Mouse (Mus musculus) spleen, postnatal 14 days (tissue): Measurements from ENCODE around the gene Taar7b.

ENCODE experiments used
- DNase-seq, 2 experiments: peaks; one replicate each; pipeline ENCODE4 v3.0.0; 2021 to 2022; ENCODE audit warnings: low spot score in 2 of 2

Taar7b gene

GRCm38 (mm10) chr10:23999639-24000038 is at the start of gene Taar7b:
TSS of gene Taar7b (plus strand) at chr10:23999939.
- no peak for DNase-seq

GRCm38 (mm10) chr10:23951714-23952113 is 48.0 kb upstream of the Taar7b start:
- DNase-seq, result no peak

DNA sequence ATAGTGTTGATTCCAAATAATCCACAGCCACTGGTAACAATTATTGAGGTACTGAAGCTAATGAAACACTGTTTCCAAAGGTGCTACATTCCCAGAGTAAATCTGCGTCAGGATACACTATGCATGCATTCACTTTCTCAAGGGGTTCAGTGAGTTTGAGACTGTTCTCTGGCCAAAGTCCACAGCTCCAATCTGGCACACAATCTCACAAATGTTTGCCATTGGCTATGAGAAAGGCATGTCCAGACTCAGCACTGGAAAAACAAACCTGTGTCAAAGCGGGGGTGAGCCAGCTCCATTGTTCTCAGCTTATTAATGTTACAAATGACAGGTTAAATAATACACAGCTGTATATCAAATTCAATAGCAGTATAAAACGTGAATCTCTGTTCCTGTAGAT is 40.7 kb upstream of the Taar7b start:
- no peak for DNase-seq

GRCm38 (mm10) chr10:23960444-23960915 is 39.3 kb upstream of the Taar7b start, which contains the start of gene Taar4:
TSS of gene Taar4 (plus strand) at chr10:23960494.
- DNase-seq, result no peak

DNA sequence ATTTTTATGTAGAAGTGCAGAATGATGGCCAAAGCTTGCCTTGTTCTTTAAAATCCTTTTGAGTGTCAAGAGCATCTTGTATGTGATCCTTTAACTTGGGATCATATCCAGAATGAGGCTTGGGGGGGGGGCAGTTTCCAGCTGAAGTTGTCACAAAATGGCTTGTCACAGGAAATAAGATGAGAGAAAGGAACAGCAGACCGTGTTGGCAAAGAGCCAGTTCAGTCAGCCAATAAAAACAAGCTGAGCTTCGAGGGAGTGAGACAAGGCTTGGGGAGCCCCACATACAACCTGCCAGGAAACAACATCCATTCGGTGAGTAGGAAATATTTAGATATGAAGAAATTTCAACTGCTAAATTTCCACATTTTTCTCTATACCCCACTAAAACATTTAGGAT is 36.3 kb upstream of the Taar7b start:
- no peak for DNase-seq

DNA sequence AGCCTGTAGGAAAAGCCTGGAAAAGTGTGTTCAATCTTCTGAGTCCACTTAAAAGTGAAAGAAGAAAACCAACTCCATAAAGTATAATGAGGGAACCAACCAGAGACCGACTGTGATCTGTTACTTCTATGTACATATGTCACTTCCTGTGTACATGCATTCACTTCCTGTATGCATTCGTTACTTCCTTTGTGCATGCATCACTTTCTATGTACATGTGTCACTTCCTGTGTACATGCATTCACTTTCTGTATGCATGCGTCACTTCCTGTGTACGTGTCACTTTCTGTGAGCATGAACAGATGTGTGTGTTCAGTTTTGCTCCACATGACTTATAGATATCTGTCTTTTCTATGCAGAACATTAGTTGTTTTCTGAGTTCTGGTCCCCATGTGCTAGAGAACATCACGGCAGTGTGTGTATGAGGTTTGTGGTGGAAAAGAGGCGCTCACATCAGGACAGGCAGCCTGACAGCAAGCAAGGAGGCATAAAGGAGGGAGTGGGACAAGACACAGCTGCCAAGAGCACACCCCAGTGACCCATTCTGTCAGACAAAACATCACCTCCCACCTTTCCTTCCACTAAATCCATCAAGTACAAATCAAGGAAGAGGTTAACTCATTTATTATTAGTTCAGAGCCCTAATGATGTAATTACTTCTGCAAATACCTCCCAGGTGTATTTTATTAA is 34.7 kb upstream of the Taar7b start:
- no peak for DNase-seq

GRCm38 (mm10) chr10:23970656-23971165 is 29.0 kb upstream of the Taar7b start, which contains the start of gene Taar5:
TSS of gene Taar5 (plus strand) at chr10:23970706.
- DNase-seq, result no peak

GRCm38 (mm10) chr10:23971256-23971655 is 28.5 kb upstream of the Taar7b start:
- no peak for DNase-seq

DNA sequence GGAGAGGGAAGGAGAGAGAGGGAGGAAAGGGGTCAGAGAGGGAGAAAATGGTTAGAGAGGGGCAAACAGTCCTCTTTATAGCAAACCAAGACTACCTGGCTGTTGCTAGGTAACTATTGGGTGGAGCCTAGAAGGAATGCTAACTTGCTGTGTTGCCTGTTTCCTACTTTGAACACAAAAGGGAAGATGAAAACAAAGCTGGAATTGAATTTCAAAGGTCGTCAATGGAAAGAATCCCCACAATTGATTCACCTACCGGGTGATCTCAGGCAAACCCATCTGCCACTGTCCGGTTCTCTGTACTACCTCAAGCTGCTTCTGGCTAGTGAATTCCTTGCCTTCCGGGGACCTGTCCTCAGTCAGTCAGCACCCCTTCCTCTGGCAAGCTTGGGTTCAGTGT is 21.8 kb upstream of the Taar7b start:
- DNase-seq, result no peak

DNA sequence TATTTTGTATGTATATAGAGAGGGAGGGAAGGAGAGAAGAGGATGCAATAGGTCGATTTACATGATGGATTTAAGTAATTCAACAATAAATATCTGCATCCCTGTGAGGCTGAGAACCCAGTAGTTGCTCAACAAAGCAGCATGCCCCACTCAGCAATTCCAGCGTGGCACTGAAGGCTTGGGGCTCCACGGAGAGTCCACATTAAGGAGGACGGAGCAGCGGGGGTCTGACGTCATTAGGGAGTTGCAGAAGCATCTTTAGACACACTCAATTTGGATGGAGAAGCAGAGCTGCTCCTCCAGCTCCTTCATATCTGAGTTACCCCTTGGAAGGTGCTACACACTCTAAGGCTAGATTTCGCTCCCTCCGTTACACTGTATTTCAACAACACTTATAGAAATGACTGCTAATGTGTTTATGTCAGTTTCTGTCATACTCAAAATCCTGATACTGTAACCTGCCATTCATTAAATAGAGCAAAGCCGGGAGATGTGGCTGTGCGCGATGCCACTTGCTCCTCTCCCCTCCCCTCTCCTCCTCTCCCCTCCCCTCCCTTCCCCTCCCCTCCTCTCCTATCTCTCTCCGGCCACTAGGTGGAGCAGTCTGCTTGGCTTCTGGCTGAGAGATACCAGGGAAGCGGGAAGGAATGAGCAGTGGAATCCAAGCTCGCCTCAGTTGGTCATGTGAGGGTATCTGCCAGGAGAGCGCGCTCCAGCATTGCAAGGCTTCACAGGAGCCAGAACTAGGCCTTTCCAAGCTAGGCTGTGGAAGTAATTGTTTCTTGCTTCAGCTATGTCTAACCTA is 20.6 kb upstream of the Taar7b start:
- peak; percentile 11 to 45 for DNase-seq

- DNase-seq, result no peak
These were observed 14.2 kb upstream of the Taar7b start, which contains the start of gene Taar6 for GRCm38 (mm10) chr10:23985546-23985945. TSS of gene Taar6 (minus strand) at chr10:23985646.

- no peak for DNase-seq
These were observed 13.3 kb upstream of the Taar7b start for GRCm38 (mm10) chr10:23986419-23986818.

GRCm38 (mm10) chr10:23993381-23993780 is 6.4 kb upstream of the Taar7b start, which contains the start of gene Taar7a:
TSS of gene Taar7a (minus strand) at chr10:23993481.
- DNase-seq, result no peak

DNA sequence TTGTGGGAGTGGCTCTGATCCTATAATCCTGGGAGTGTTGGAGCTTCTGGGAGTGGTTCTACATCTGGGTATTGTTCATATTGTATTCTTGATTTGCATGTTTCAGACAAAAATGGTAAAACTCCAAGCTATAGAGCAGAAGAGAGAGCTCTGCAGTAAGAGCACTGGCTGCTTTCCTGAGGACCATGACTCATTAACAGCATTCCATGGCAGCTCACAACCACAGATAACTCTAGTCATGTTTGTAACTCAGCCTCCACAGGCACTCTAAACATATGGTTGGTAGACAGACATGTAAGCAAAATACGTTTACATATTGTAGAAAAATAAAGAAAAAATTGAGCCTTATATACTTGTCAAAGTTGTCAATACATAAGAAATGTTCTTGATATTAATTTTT is 6.7 kb downstream of the Taar7b start:
- DNase-seq, result no peak

- no peak for DNase-seq
These were observed 7.3 kb downstream of the Taar7b start for GRCm38 (mm10) chr10:24007034-24007433.

DNA sequence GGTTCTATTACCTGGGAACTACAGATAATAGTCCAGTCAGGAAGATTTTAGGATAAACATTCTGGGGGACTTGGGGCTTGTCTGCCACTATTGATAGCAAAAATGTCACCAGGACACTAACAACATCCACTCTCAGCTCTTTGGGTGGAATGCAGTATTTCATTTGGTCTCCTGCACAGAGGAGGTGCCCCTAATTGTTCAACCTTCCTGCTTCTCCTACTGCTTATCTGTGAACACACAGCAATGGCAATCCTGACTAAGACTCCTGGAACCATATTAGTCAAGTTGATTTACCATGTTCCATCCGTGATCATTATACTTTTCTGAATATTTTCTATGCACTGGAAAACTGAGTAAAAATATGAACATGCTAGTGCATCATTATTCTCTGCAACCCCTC is 8.4 kb downstream of the Taar7b start:
- DNase-seq, result no peak

GRCm38 (mm10) chr10:24026922-24027321 is 27.2 kb downstream of the Taar7b start, which contains the start of gene Taar7d:
TSS of gene Taar7d (plus strand) at chr10:24027222.
- no peak for DNase-seq

DNA sequence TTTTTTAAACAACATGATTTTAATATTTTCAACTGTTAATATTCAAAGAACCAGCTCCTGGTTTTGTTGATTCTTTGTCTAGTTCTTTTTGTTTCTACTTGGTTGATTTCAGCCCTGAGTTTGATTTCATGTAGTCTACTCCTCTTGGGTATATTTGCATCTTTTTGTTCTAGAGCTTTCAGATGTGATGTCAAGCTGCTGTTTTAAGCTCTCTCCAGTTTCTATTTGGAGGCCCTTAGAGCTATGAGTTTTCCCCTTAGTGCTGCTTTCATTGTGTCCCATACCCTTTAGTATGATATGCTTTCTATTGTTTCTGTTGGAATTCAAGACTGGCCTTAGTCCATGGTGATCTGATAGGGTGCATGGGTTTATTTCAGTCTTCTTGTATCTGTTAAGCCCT is 31.6 kb downstream of the Taar7b start:
- DNase-seq, result no peak

GRCm38 (mm10) chr10:24037314-24037713 is 37.6 kb downstream of the Taar7b start, which contains the start of gene Taar7e:
TSS of gene Taar7e (plus strand) at chr10:24037614.
- no peak for DNase-seq

DNA sequence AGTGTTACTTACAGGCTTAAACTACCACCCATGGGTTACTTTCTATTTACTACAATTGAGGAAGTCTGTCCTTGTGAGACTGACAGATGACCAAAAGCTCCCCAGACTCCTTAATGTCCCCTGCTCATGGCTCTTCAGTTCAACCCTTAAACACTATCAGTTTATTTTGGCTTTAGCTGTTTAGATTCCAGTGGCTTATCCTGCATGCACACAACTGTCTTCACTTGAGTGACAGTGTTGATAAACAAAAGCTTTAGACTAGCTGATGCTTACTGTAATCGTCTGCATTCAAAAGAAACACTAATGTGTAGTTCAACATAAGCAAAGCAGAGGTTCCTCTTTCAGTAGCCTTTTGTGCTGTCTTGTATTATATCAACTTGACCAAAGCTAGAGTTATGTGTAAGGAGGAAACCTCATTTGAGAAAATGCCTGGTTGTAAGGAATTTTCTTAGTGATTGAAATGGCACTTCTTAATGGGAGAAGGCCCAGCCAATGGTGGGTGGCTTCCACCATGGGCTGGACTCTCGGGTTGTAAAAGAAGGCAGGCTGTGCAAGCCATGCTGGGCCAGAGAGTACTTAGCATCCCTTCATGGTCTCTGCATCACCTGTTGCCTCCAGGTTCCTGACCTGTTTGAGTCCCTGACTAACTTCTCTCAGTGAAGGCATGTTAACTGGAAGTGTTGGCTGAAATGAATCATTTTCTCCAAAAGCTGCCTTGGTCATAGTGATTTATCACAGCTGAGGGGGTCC is 40.6 kb downstream of the Taar7b start:
- DNase-seq, result no peak

GRCm38 (mm10) chr10:24049210-24049609 is 49.5 kb downstream of the Taar7b start, which contains the start of gene Taar7f:
TSS of gene Taar7f (plus strand) at chr10:24049510.
- DNase-seq, result no peak
